Mouse (Mus musculus) heart, postnatal 0 days (tissue): Measurements from ENCODE around the gene Sirt7. TPM values are rescaled to one million over a fixed set of nuclear protein-coding genes. Genes with fewer than 3 reads are reported as not detected.
A peak's percentile ranks its signal among the peaks of the same experiment; 100 is the strongest.

Source experiments
- ATAC-seq: fragments of 200-750 bp; cut with Nextera tagmentation; 2 replicates; pipeline ENCODE4 v1.8.0; 2017; ENCODE audit warnings: low read depth, moderate number of reproducible peaks, moderate library complexity; ENCODE audit not compliant: insufficient read depth
- DNase-seq: peaks from one replicate; pipeline ENCODE4 v3.0.0-alpha.2; 2016; ENCODE audit warnings: low spot score
- H3K27ac ChIP-seq: fragments of 300-500 bp; sonication (generic); 2 replicates; pipeline ENCODE4 v1.5.1; 2014; ENCODE audit warnings: low read depth, mild to moderate bottlenecking
- H3K27me3 ChIP-seq: fragments of 300-500 bp; sonication (generic); 2 replicates; pipeline ENCODE4 v1.6.1; 2014; ENCODE audit warnings: low read length, mixed read lengths; ENCODE audit not compliant: control insufficient read depth, insufficient read depth
- H3K36me3 ChIP-seq: fragments of 300-500 bp; sonication (generic); replicated peaks from 2 replicates; pipeline ENCODE4 v1.6.1; 2014; ENCODE audit warnings: low read length, mixed read lengths; ENCODE audit not compliant: control insufficient read depth, insufficient read depth
- H3K4me1 ChIP-seq: fragments of 300-500 bp; sonication (generic); 2 replicates; pipeline ENCODE4 v1.6.1; 2014; ENCODE audit warnings: antibody characterized with exemption; ENCODE audit not compliant: control insufficient read depth, insufficient read depth
- H3K4me2 ChIP-seq: fragments of 300-500 bp; sonication (generic); 2 replicates; pipeline ENCODE4 v1.6.1; 2014; ENCODE audit warnings: low read depth, mild to moderate bottlenecking, low read length, moderate library complexity
- H3K4me3 ChIP-seq: fragments of 300-500 bp; sonication (generic); 2 replicates; pipeline ENCODE4 v1.5.1; 2014; ENCODE audit warnings: low read depth, low read length
- H3K9ac ChIP-seq: fragments of 300-500 bp; sonication (generic); replicated peaks from 2 replicates; pipeline ENCODE4 v1.6.1; 2014; ENCODE audit warnings: low read depth, low read length, mixed read lengths
- H3K9me3 ChIP-seq: fragments of 300-500 bp; sonication (generic); replicated peaks from 2 replicates; pipeline ENCODE4 v1.6.1; 2016; ENCODE audit warnings: low read length; ENCODE audit not compliant: control insufficient read depth
- CTCF ChIP-seq: IDR thresholded peaks from 2 replicates; pipeline ENCODE4 v1.5.1; 2016; ENCODE audit warnings: antibody characterized with exemption, control low read depth, low read depth
- EP300 ChIP-seq: IDR thresholded peaks from 2 replicates; pipeline ENCODE4 v1.6.1; 2016; ENCODE audit warnings: antibody characterized with exemption, low read depth
- WGBS: fragments of 180-500 bp; shearing (Covaris S2); extraction: QIAGEN DNeasy Blood & Tissue Kit; methylation state at CpG from one replicate; pipeline ENCODE4 v1.1.7; 2014; 5-methylcytosine and 5-hydroxymethylcytosine counted together
- polyA plus RNA-seq: library from polyadenylated mRNA; unstranded; fragments of >200 nt; fragmentation: Nextera tagmentation; extraction: Ambion mirVana; gene quantifications from 2 replicates; pipeline ENCODE4 v1.2.1, GENCODE M21; 2015
- total RNA-seq: library from RNA; depleted of rRNA; stranded (reverse); fragments of >200 nt; gene quantifications from 2 replicates; pipeline ENCODE4 v1.2.3, GENCODE M21; 2014; ENCODE audit warnings: low replicate concordance

The Sirt7 gene
- total and polyA plus RNA-seq, 2 experiments from 2014 or later, result 14.1 to 63.2 TPM

- no peak for DNase-seq
- 88% methylated on average over 6 of the region's 6 CpGs for WGBS
- no peak overlapping the region for H3K27ac ChIP-seq
- H3K9ac ChIP-seq, result no peak overlapping the region
- H3K36me3 ChIP-seq, result peaks cover 58% of the 10 kb centered on the region
- H3K9me3 ChIP-seq, result no peaks in the 10 kb centered on the region
- no peak overlapping the region for H3K4me2 ChIP-seq
- H3K4me1 ChIP-seq, result peaks cover 12% of the 10 kb centered on the region
- no peak for ATAC-seq
- no peak overlapping the region for H3K4me3 ChIP-seq
- no peaks in the 10 kb centered on the region for H3K27me3 ChIP-seq
- TF ChIP-seq CTCF, result no peak
- no peak for TF ChIP-seq EP300
Measured at GRCm38 (mm10) chr11:120615167-120615566, 9.9 kb downstream of the Sirt7 start.

GRCm38 (mm10) chr11:120613976-120614375 lies 11.1 kb downstream of the Sirt7 start:
- Histone ChIP-seq H3K4me3 (no peak overlapping the region), H3K36me3 (peaks cover 50% of the 10 kb centered on the region), H3K27me3 (no peaks in the 10 kb centered on the region), H3K4me1 (peaks cover 13% of the 10 kb centered on the region), H3K9ac (no peak overlapping the region), H3K27ac (no peak overlapping the region), H3K9me3 (no peaks in the 10 kb centered on the region), H3K4me2 (no peak overlapping the region)
- TF ChIP-seq EP300 (no peak), CTCF (no peak)
- 74% methylated on average over 8 of the region's 8 CpGs for WGBS
- ATAC-seq (no peak), DNase-seq (no peak)

- WGBS, result 85% methylated on average over 10 of the region's 10 CpGs
- H3K9ac ChIP-seq, result no peak overlapping the region
- H3K27ac ChIP-seq, result no peak overlapping the region
- no peaks in the 10 kb centered on the region for H3K27me3 ChIP-seq
- H3K9me3 ChIP-seq, result no peaks in the 10 kb centered on the region
- ATAC-seq (no peak), DNase-seq (no peak)
- H3K4me2 ChIP-seq, result no peak overlapping the region
- no peak overlapping the region for H3K4me3 ChIP-seq
- TF ChIP-seq CTCF (no peak), EP300 (no peak)
- H3K36me3 ChIP-seq, result peaks cover 47% of the 10 kb centered on the region
- H3K4me1 ChIP-seq, result peaks cover 18% of the 10 kb centered on the region
Measured at GRCm38 (mm10) chr11:120613481-120613972, 11.5 kb downstream of the Sirt7 start.

- no peak overlapping the region for H3K27ac ChIP-seq
- no peaks in the 10 kb centered on the region for H3K27me3 ChIP-seq
- TF ChIP-seq EP300, result no peak
- TF ChIP-seq CTCF, result peak; percentile 83
- no peak overlapping the region for H3K4me2 ChIP-seq
- WGBS, result 36% methylated on average over 6 of the region's 6 CpGs
- ATAC-seq (peak; percentile 34; the same call in 1 of the 2 replicates), DNase-seq (peak; percentile 57)
- no peaks in the 10 kb centered on the region for H3K9me3 ChIP-seq
- no peak overlapping the region for H3K4me3 ChIP-seq
- H3K36me3 ChIP-seq, result peaks cover 41% of the 10 kb centered on the region
- H3K4me1 ChIP-seq, result peaks cover 25% of the 10 kb centered on the region
- no peak overlapping the region for H3K9ac ChIP-seq
Measured at GRCm38 (mm10) chr11:120612763-120613162, 12.3 kb downstream of the Sirt7 start.

GRCm38 (mm10) chr11:120610477-120611046 lies 14.5 kb downstream of the Sirt7 start:
- DNase-seq (no peak), ATAC-seq (no peak)
- Histone ChIP-seq H3K27ac (no peak overlapping the region), H3K36me3 (peaks cover 44% of the 10 kb centered on the region), H3K27me3 (no peaks in the 10 kb centered on the region), H3K4me3 (no peak overlapping the region), H3K9me3 (no peaks in the 10 kb centered on the region), H3K4me2 (no peak overlapping the region), H3K4me1 (peaks cover 21% of the 10 kb centered on the region; the same call in 1 of the 2 replicates), H3K9ac (no peak overlapping the region)
- 82% methylated on average over 9 of the region's 9 CpGs for WGBS
- TF ChIP-seq EP300, result no peak

- Histone ChIP-seq H3K9me3 (no peaks in the 10 kb centered on the region), H3K9ac (no peak overlapping the region), H3K36me3 (peaks cover 51% of the 10 kb centered on the region), H3K4me2 (peak overlapping the region; percentile 59; the same call in 1 of the 2 replicates), H3K4me3 (no peak overlapping the region), H3K4me1 (peaks cover 21% of the 10 kb centered on the region; the same call in 1 of the 2 replicates), H3K27ac (0 out of 2 replicates have a peak overlapping the region, but pooled peaks have one; percentile 10), H3K27me3 (no peaks in the 10 kb centered on the region)
- WGBS, result 33% methylated on average over 8 of the region's 8 CpGs
- DNase-seq (peak; percentile 39), ATAC-seq (peak; percentile 74)
- no peak for TF ChIP-seq CTCF
- no peak for TF ChIP-seq EP300
Measured at GRCm38 (mm10) chr11:120609250-120609649, 15.8 kb downstream of the Sirt7 start.
